Mouse (Mus musculus): ENCODE data around the gene Syne1. TPM values are rescaled to one million over a fixed set of nuclear protein-coding genes. Genes with fewer than 3 reads are reported as not detected.

Syne1 gene
- total and polyA plus RNA-seq, 2 experiments from 2014 or later, result 18.7 to 93.3 TPM

DNA sequence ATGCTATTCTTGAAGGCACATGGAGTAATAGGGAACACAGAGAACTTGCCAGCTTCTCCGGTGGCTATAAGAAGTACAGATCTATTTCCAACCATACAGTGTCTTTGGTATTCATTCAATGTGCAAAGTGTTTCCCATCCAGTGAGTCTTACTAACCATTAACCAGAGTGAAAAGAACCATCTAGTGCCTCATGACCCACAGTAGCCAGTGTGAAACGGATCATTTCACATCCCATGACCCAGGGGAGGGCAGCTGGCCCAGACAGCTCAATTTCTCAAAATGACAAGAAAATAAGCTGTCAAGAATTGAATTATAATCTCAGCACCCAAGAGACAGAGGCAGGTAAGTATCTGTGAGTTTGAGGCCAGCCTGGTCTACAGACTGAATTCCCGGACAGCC lies 315.1 kb downstream of the Syne1 start:
- H3K27ac ChIP-seq, result no peak overlapping the region
- WGBS, result 77% methylated on average over 3 of the region's 3 CpGs
- no peak for TF ChIP-seq CTCF (IDR thresholded peaks at IDR 0.05; ENCODE audit: low read depth)
- no peak overlapping the region for H3K4me2 ChIP-seq (ENCODE audit: low read depth, low read length)
- ATAC-seq (no peak), DNase-seq (ENCODE audit: low spot score) (no peak)
- no peak overlapping the region for H3K4me3 ChIP-seq (ENCODE audit: low read length)
- H3K4me1 ChIP-seq (ENCODE audit: insufficient read depth, low read length), result no peaks in the 10 kb centered on the region
- no peak overlapping the region for H3K9ac ChIP-seq (replicated peaks; ENCODE audit: low read length)
- no peaks in the 10 kb centered on the region for H3K27me3 ChIP-seq (ENCODE audit: insufficient read depth, low read length)
- H3K9me3 ChIP-seq (ENCODE audit: low read length), result no peaks in the 10 kb centered on the region
- no peaks in the 10 kb centered on the region for H3K36me3 ChIP-seq (ENCODE audit: insufficient read depth, low read length)

DNA sequence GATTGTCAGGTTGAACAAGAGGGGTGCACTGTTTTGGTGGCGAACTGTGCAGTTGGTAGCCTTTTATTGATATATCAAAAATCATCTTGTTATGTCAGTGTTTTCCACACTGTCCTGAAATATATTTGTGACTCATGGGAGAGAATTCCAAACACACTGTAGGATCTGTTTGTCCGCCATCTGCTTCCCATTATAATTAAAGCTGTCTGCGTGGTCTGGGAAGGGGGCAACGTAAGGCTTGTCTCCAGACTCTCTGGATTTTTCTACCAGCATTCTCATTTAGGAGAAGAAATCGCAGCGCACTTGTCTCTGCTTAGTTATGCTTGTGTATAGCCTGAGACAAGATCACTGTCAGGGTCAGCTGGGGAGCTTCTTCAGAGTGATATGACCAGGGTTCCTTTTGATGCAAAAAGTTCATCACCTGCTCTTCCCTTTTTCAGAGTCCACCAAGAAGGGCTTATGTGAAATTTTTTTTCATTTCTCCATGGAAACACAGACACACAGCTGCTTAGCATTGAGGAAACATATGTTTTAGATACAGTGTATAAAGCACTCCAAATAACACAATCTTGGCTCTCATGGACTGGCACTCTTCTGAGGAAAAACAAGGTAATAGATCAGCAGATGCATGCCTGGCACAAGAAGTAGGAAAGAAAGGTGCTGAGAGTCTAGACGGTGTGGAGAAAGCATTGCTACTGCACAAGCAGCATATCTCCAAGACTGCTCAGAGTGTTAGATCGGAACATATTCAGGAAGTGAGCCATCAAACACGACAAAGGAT lies 316.4 kb downstream of the Syne1 start:
- TF ChIP-seq CTCF (IDR thresholded peaks at IDR 0.05; ENCODE audit: low read depth), result no peak
- H3K27ac ChIP-seq, result no peak overlapping the region
- WGBS, result 69% methylated on average over 9 of the region's 9 CpGs
- no peaks in the 10 kb centered on the region for H3K9me3 ChIP-seq (ENCODE audit: low read length)
- no peaks in the 10 kb centered on the region for H3K36me3 ChIP-seq (ENCODE audit: insufficient read depth, low read length)
- no peak overlapping the region for H3K4me2 ChIP-seq (ENCODE audit: low read depth, low read length)
- no peak overlapping the region for H3K9ac ChIP-seq (replicated peaks; ENCODE audit: low read length)
- H3K4me1 ChIP-seq (ENCODE audit: insufficient read depth, low read length), result no peaks in the 10 kb centered on the region
- H3K27me3 ChIP-seq (ENCODE audit: insufficient read depth, low read length), result no peaks in the 10 kb centered on the region
- DNase-seq (ENCODE audit: low spot score), result no peak
- no peak for ATAC-seq
- no peak overlapping the region for H3K4me3 ChIP-seq (ENCODE audit: low read length)

DNA sequence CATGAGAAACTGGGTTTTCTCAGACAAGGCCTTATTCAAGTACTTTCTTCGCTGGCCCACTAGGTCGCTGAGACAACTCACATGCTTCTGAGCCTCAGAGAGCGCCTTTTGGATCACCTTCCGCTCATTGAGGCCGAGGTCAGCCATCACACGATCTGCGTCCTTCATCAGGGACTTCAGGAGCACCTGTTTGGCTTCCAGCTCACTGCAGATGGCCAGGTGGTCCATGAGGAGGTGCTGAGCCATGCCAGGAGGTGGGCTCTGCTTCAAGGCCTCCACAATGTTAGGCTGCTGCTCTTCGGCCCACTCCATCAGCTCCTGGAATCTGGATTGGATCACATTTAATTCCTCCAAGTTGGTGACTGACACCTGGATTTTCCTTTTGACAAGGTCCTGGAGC lies 322.2 kb downstream of the Syne1 start:
- no peak for DNase-seq (ENCODE audit: low spot score)
- H3K36me3 ChIP-seq (ENCODE audit: insufficient read depth, low read length), result peaks cover 19% of the 10 kb centered on the region
- no peak overlapping the region for H3K27ac ChIP-seq
- no peak overlapping the region for H3K4me2 ChIP-seq (ENCODE audit: low read depth, low read length)
- 92% methylated on average over 8 of the region's 8 CpGs for whole genome bisulfite sequencing
- H3K9ac ChIP-seq (replicated peaks; ENCODE audit: low read length), result no peak overlapping the region
- no peak for ATAC-seq
- no peak overlapping the region for H3K4me3 ChIP-seq (ENCODE audit: low read length)
- no peaks in the 10 kb centered on the region for H3K27me3 ChIP-seq (ENCODE audit: insufficient read depth, low read length)
- TF ChIP-seq CTCF (IDR thresholded peaks at IDR 0.05; ENCODE audit: low read depth), result no peak
- no peaks in the 10 kb centered on the region for H3K4me1 ChIP-seq (ENCODE audit: insufficient read depth, low read length)
- no peaks in the 10 kb centered on the region for H3K9me3 ChIP-seq (ENCODE audit: low read length)

DNA sequence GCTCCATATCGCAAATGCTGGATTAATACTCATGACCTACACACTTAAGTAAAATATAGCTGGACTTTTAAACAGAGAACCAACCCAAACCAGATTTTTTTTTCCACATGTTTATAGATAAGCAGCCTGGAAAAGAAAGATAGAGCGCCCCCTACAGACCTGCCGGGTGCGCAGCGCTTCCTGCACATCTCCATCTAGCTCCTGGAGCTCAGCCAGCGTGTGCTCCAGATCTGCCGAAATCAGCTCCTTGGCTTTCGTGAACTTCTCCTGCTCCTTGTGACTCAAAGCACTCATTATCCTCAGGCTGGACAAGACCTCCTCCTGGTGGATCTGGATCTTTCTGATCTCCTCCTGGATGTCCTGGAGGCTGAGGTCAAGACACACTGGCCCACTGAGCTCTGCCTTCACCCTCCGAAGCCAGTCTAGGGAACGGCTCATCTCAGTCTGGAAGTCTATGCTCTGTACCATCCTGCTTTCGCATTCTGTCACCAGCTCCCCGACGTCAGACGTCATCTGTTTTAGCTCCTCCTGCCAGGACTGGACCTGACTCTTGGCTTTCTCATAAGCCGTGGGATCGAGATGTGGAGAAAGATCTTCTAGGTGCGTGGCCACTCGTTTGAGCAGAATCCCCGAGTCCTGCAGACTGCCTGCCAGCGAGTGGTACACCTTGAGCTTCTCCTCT lies 323.7 kb downstream of the Syne1 start:
- Histone ChIP-seq H3K36me3 (ENCODE audit: insufficient read depth, low read length) (peaks cover 19% of the 10 kb centered on the region), H3K4me2 (ENCODE audit: low read depth, low read length) (no peak overlapping the region), H3K9me3 (ENCODE audit: low read length) (no peaks in the 10 kb centered on the region), H3K27me3 (ENCODE audit: insufficient read depth, low read length) (no peaks in the 10 kb centered on the region), H3K9ac (replicated peaks; ENCODE audit: low read length) (no peak overlapping the region), H3K4me3 (ENCODE audit: low read length) (no peak overlapping the region), H3K4me1 (ENCODE audit: insufficient read depth, low read length) (no peaks in the 10 kb centered on the region), H3K27ac (no peak overlapping the region)
- TF ChIP-seq CTCF (IDR thresholded peaks at IDR 0.05; ENCODE audit: low read depth), result no peak
- peak; percentile 12 for DNase-seq (ENCODE audit: low spot score)
- WGBS, result 84% methylated on average over 20 of the region's 20 CpGs
- no peak for ATAC-seq

DNA sequence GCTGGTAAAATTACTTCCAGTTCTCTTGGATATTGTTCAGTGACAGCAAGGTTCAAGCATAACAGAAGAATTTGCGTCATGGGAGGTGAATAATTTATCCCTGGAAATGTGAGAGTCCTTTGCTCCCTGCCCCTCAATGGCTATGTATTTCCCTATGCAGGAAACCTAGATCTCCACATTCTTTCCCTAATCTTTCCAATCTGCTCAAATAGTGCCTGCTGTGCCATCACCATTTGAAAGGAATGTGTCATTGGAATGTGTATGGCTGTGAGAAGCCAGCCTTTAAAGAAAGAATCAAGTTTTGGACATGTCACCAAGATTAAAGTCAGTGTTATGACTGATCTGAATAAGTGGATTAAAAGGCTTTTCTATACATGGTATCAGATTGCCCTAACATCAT lies 335.3 kb downstream of the Syne1 start:
- Histone ChIP-seq H3K27ac (no peak overlapping the region), H3K4me3 (ENCODE audit: low read length) (no peak overlapping the region), H3K9ac (replicated peaks; ENCODE audit: low read length) (no peak overlapping the region), H3K4me1 (ENCODE audit: insufficient read depth, low read length) (no peaks in the 10 kb centered on the region), H3K4me2 (ENCODE audit: low read depth, low read length) (no peak overlapping the region), H3K36me3 (ENCODE audit: insufficient read depth, low read length) (peaks cover 18% of the 10 kb centered on the region), H3K27me3 (ENCODE audit: insufficient read depth, low read length) (no peaks in the 10 kb centered on the region), H3K9me3 (ENCODE audit: low read length) (no peaks in the 10 kb centered on the region)
- WGBS, result 47% methylated on average over 1 of the region's 1 CpGs
- ATAC-seq (no peak), DNase-seq (ENCODE audit: low spot score) (no peak)
- TF ChIP-seq CTCF (IDR thresholded peaks at IDR 0.05; ENCODE audit: low read depth), result no peak

DNA sequence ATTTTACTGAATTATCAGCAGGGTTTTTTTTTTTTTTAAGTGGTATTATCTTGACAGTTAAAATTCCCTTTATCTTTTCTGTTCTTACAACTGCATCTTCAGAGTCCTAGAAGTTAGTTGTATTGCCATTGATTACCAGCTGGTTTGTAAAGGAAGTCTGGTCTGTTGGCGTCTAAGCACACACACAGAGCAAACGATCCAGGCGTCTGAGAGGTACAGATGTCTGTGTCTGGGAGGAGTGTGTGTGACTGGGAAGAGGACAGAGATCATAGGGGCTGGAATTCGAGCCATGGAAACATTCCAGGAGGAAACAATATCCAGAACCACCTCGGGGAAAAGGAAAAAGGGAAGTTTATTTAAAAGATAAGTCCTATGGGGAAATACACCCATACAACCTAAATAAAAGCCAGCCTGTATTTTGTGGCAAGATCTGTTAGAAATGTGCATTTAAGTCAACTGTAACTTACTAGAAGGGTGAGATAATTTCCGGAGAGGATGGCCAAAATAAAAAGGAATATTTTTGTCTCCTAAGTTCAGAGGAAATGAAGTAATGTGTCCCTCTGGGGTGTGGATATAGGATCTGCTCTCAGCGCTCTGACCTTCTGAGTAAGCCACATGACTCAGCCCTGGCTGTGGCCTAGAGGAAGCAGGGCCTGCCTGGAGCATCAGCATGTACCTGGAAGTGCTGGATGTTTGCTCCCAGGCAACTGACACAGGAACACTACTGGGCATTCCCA lies 343.2 kb downstream of the Syne1 start:
- Histone ChIP-seq H3K4me2 (ENCODE audit: low read depth, low read length) (no peak overlapping the region), H3K27ac (no peak overlapping the region), H3K4me1 (ENCODE audit: insufficient read depth, low read length) (no peaks in the 10 kb centered on the region), H3K4me3 (ENCODE audit: low read length) (no peak overlapping the region), H3K36me3 (ENCODE audit: insufficient read depth, low read length) (no peaks in the 10 kb centered on the region), H3K27me3 (ENCODE audit: insufficient read depth, low read length) (no peaks in the 10 kb centered on the region), H3K9ac (replicated peaks; ENCODE audit: low read length) (no peak overlapping the region), H3K9me3 (ENCODE audit: low read length) (no peaks in the 10 kb centered on the region)
- ATAC-seq (no peak), DNase-seq (ENCODE audit: low spot score) (no peak)
- WGBS, result 49% methylated on average over 7 of the region's 7 CpGs
- TF ChIP-seq CTCF (IDR thresholded peaks at IDR 0.05; ENCODE audit: low read depth), result no peak
